Mouse (Mus musculus) right cerebral cortex, postnatal 10 days (tissue): ENCODE measurements around the gene BC048403.
A peak's percentile ranks its signal among the peaks of the same experiment; 100 is the strongest.

ENCODE experiments used
- DNase-seq, 2 experiments: peaks; one replicate each; pipeline ENCODE4 v3.0.0; 2021; ENCODE audit warnings: low spot score in 2 of 2

BC048403 gene

GRCm38 (mm10) chr10:121739548-121740505 is at the start of gene BC048403:
Gene BC048403 (plus strand): TSS chr10:121739937.
- peak; percentile 88 to 91 for DNase-seq

- no peak for DNase-seq
Measured at GRCm38 (mm10) chr10:121692944-121693579, 46.7 kb upstream of the BC048403 start.

- no peak for DNase-seq
Measured at GRCm38 (mm10) chr10:121694567-121694966, 45.2 kb upstream of the BC048403 start.

- DNase-seq = peak; percentile 60 to 69
Measured at GRCm38 (mm10) chr10:121701296-121702248, 38.2 kb upstream of the BC048403 start.

- no peak for DNase-seq
Measured at GRCm38 (mm10) chr10:121703619-121704018, 36.1 kb upstream of the BC048403 start.

GRCm38 (mm10) chr10:121704871-121705270 is 34.9 kb upstream of the BC048403 start:
- DNase-seq = no peak

GRCm38 (mm10) chr10:121705399-121706163 is 34.2 kb upstream of the BC048403 start:
- DNase-seq = no peak

- DNase-seq = no peak
Measured at GRCm38 (mm10) chr10:121716862-121717261, 22.9 kb upstream of the BC048403 start.

GRCm38 (mm10) chr10:121718896-121719585 is 20.7 kb upstream of the BC048403 start:
- DNase-seq = no peak

GRCm38 (mm10) chr10:121720701-121721100 is 19.0 kb upstream of the BC048403 start:
- DNase-seq = no peak

GRCm38 (mm10) chr10:121726505-121726904 is 13.2 kb upstream of the BC048403 start:
- no peak for DNase-seq

GRCm38 (mm10) chr10:121727151-121727550 is 12.6 kb upstream of the BC048403 start:
- DNase-seq = no peak

GRCm38 (mm10) chr10:121728226-121728625 is 11.5 kb upstream of the BC048403 start:
- no peak for DNase-seq

- no peak for DNase-seq
Measured at GRCm38 (mm10) chr10:121731048-121731725, 8.6 kb upstream of the BC048403 start.

- DNase-seq = no peak
Measured at GRCm38 (mm10) chr10:121732542-121732941, 7.2 kb upstream of the BC048403 start.

- no peak for DNase-seq
Measured at GRCm38 (mm10) chr10:121737256-121737655, 2.5 kb upstream of the BC048403 start.

- no peak for DNase-seq
Measured at GRCm38 (mm10) chr10:121742336-121742735, 2.6 kb downstream of the BC048403 start.

- peak; percentile 35 to 36 for DNase-seq
Measured at GRCm38 (mm10) chr10:121750175-121750574, 10.4 kb downstream of the BC048403 start.

GRCm38 (mm10) chr10:121754237-121754636 is 14.5 kb downstream of the BC048403 start:
- DNase-seq = no peak

GRCm38 (mm10) chr10:121755822-121756221 is 16.1 kb downstream of the BC048403 start:
- no peak for DNase-seq
